Mouse (Mus musculus) CD4-positive, CD25-positive, alpha-beta regulatory T cell, adult 2 months (primary cell): ENCODE data around the gene Gm17622.

Source experiments
- DNase-seq: peaks from one replicate; pipeline ENCODE4 v3.0.0-alpha.2; 2012; ENCODE audit warnings: low read depth, low spot score

Gene Gm17622

GRCm38 (mm10) chr13:96510635-96511034 lies 20.1 kb downstream of the Gm17622 start:
- DNase-seq, result peak; percentile 79

DNA sequence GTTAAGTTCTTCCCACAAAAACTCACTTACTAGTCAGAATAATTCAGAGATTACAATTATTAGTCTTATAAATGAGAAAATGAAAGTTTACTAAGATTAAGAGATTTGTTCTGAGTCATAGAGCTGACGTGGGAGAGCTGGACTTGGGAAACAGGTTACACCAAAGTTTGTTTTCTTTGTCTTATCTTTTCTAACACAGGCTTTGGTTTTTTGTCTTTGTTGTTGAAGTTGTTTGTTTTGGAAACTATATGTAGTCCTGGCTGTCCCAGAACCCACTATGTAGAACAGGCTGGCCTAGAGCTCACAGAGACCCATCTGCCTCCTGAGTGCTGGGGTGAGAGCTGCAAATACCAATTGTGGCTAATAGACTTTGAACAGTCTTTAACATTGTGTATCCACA lies 20.7 kb downstream of the Gm17622 start:
- DNase-seq, result peak; percentile 41

DNA sequence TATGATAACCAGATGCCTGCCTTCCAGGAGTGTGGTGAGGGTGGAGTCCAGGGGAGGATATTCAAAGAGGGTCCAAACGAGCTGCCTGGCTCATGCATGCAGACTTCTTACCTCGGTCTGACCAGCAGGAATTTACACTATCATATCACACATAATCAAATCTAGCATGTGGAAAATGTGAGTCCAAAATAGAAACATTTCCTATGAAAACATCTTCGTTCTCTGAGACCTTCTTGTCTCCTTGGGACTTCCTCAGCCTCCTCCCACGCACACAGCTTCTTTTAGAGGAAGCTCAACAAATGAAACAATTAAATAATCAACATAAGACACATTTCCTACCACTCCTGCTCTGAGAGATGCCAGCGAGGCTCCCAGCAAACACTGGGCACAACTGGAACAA lies 21.4 kb downstream of the Gm17622 start:
- DNase-seq, result peak; percentile 35

DNA sequence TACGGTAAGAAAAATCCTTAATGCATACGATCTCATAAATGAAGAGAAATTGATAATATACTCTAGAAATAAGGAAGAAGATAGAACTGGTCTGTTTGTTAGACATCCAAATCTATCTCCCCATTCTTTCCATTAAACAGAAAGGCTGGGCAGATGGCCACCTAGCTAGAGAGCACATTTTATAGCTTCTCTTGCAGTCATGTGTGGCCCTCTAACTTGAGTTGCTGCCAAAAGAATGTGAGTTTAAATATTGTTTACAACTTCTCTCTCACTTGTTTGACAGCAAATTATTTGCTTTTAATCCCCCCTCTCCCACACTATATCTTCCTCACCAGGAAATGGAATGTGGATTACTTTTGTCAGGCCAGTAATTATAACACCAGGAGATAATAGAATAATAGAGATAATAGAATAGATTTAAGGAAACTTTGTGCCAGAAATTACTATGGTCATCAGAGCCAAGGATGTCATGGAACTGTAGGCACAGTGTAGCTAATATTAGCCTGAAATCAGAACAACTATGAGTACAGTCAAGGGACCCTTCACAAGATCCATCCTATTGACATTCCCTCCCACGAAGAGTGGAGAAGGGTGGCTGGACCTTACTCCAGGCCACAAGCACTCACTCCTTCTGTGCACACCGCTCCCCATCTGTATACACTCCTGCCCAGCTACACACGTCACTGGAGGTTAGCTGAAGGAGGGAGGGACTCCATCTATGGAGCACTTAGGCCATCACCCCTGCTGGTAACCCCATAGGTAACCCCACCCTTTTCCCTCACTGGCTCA lies 23.8 kb downstream of the Gm17622 start:
- no peak for DNase-seq

DNA sequence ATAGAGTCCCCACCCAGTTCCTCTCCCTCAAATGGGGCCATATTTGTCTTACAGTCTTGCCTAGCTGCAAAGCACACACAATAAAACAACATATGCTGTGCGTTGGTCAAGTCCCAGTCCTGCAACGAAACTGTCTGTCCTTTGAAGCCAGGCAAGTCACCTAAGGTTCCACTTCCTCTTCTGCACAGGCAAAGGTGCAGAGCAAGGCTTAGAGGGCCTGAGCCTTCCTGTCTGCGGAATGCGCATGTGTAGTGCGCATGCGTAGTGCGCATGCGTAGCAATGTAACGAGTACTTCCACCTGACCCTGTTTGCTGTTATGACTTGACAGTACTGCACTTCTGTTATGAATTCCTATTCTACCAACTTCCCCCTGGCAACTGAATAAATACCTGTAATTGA lies 25.7 kb downstream of the Gm17622 start:
- DNase-seq, result no peak

DNA sequence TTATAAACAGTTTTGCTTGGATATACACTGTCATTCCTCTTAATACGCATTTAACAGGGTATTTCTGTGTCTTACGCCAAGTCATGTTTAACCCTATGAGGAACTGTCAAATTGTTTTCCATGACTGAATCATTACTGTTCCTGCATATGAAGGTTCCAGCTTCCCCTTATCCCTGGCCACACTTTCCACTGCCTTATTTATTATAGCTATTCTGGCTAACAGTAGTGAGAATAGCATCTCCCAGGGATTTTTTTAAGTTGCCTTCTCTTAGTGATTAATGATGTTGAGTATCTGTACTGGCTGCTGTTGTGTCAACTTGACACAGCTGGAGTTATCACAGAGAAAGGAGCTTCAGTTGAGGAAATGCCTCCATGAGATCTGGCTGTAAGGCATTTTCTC lies 26.8 kb downstream of the Gm17622 start:
- DNase-seq, result no peak

DNA sequence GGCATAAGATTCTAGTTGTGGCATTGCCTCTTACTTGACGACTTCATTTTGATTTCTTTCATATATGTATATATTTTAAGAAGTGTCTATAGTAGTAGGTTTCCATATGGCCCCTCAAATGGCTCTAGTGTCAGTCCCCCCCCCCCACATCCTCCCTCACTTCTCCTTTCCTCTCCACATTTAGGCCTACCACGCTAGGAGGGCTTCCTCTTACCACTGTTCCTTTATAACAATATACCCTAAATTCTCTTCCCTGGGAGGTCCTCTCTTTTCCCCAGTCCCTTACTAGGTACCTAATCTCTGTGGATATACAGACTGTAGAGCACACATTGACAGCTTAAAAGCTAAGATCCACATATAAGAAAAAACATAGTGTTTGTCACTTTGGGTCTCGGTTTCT lies 30.8 kb downstream of the Gm17622 start:
- no peak for DNase-seq

DNA sequence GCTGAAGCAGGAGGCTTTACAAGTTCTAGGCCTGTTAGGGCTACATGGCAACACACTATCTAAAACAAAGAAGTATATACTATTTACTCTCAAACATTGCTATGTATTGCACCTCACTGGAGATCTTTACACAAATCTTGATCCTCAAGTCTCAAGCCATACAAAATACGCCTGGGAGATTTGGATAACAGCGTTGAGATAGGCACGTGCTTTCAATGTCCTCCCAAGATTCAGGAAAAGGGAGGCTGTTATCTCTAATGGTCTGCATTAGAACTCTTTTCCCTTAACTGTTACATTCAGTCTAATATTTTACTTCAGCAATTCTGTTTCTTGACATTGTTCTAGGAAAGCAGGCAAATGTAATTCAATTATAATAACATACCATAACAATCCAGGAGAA lies 36.5 kb downstream of the Gm17622 start:
- no peak for DNase-seq

DNA sequence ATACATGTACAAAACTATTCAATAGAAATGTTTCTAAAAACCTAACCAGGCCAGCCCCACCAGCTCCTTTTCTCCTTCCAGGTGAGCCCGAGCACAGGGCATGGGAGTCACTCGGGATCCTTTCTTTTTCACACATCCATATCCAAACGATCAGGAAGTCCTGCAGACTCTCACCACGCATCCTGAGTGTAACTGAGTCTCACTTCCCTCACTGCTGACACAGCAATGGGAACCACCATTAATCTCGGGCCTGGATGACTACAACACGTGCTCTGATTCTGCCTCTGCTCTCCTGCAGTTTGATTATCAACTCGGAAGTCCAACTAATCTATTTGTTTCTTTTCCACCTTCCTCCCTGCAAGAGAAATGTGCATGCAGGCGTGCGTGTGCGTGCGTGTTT lies 37.3 kb downstream of the Gm17622 start:
- no peak for DNase-seq

GRCm38 (mm10) chr13:96528776-96529175 lies 38.2 kb downstream of the Gm17622 start:
- DNase-seq, result no peak

GRCm38 (mm10) chr13:96529542-96529941 lies 39.0 kb downstream of the Gm17622 start:
- no peak for DNase-seq

DNA sequence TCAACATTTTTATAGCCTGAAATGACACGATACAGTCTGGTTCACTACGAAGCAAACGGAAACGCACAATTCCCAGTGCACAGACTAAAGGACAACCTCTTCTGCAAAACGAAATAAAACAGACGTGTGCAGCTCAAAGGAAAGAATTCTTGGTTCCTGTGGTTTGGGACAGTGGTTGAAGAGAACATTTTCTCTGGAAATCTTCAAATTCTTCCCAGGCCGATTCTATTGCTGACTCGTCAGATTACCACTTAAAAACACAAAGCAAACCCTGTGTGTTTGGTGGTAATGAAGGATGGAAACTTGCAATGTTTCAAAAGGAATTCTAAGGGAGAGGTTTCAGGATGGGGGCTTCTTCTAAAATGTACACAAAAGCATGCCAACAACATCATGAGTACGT lies 39.5 kb downstream of the Gm17622 start:
- no peak for DNase-seq

GRCm38 (mm10) chr13:96532176-96532575 lies 41.6 kb downstream of the Gm17622 start:
- DNase-seq, result no peak

GRCm38 (mm10) chr13:96533742-96534141 lies 43.2 kb downstream of the Gm17622 start:
- no peak for DNase-seq

DNA sequence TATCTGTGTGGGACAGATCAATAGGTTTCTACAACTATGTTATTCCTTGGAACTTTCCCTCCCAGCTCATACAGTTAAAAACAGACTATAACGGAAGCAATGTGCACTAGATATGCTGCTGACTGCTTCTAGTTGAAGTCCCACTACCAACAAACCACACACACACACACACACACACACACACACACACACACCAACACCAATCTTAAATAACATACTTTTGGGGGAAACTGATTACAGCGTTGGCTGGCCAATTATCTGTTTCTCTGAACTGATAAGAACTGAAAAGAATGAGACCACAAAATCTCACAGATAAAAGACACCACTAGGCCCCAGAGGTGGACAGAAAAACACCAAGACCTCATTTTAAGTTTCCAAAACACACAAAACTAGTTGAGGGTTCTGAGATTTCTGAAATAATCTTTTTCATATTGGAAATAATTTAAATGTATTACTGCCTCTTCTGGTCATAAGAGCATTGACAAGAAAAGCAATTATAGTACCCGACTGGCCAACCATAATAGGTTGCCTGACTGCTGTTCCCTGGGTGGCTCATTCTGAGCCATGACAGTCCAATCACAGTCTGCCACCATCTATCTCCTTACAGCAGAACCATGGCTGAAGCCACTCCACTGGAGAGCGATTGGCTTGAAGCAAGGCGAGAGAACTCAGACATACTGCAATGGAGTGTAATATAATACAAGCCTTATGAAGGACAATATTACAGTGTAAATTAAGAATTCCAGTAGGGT lies 46.5 kb downstream of the Gm17622 start:
- no peak for DNase-seq

- DNase-seq, result no peak
These were observed 47.6 kb downstream of the Gm17622 start for GRCm38 (mm10) chr13:96538103-96538502.
